Mouse (Mus musculus): ENCODE data around the gene Tkt.

GRCm38 (mm10) chr14:30584077-30584476 is 35.9 kb downstream of the Tkt start:
- TF ChIP-seq CTCF (conservative IDR thresholded peaks at IDR 0.05; ENCODE audit: low read length) (no peak), POU5F1 (IDR thresholded peaks at IDR 0.05; ENCODE audit: borderline replicate concordance, low read length) (no peak), NANOG (IDR thresholded peaks at IDR 0.05; ENCODE audit: borderline replicate concordance, low read length) (no peak)
